Comparison of ENCODE assay signal across 15 mouse cellular contexts in genomic region chr13:112131191-112131590, GRCm38 (mm10).
DNase-seq lines count a peak whose midpoint lies in the region; ATAC-seq lines count a peak whose summit lies in the region.
"Had no signal": no experiment of that assay in that cellular context is flagged by ENCODE, and none has a peak within 500 bp of the region (broad histone marks: within the 10 kb centered on the region; RNA-seq: fewer than 3 reads in every experiment).

No protein-coding gene starts in this region.

- no peak overlapping the region for H3K27ac ChIP-seq in kidney, embryonic 16.5 days (ENCODE audit: low read length)
- no peak overlapping the region for H3K27ac ChIP-seq in forebrain, embryonic 16.5 days (ENCODE audit: low read length)
- H3K27ac ChIP-seq: limb, embryonic 15.5 days had no signal

- H3K4me1 ChIP-seq in kidney, embryonic 16.5 days (ENCODE audit: insufficient read depth, low read length) = peaks cover 10% of the 10 kb centered on the region; the same call in 1 of the 2 replicates
- H3K4me1 ChIP-seq in forebrain, embryonic 16.5 days (replicated peaks; ENCODE audit: control insufficient read depth, insufficient read depth, low read length) = peaks cover 6% of the 10 kb centered on the region
- H3K4me1 ChIP-seq: megakaryocyte, embryonic 14.5 days had no signal

- WGBS in kidney, embryonic 16.5 days = 25% methylated on average over 12 of the region's 12 CpGs
- 17% methylated on average over 12 of the region's 12 CpGs for WGBS in forebrain, embryonic 16.5 days

- H3K4me3 ChIP-seq in kidney, embryonic 16.5 days (ENCODE audit: low read length) = no peak overlapping the region
- H3K4me3 ChIP-seq in forebrain, embryonic 16.5 days (replicated peaks; ENCODE audit: low read length) = no peak overlapping the region
- H3K4me3 ChIP-seq: erythroblast, embryonic 14.5 days; limb, embryonic 15.5 days; megakaryocyte, embryonic 14.5 days had no signal

- no peaks in the 10 kb centered on the region for H3K9me3 ChIP-seq in kidney, embryonic 16.5 days (ENCODE audit: low read length)
- no peaks in the 10 kb centered on the region for H3K9me3 ChIP-seq in forebrain, embryonic 16.5 days (ENCODE audit: control insufficient read depth, low read length)
- H3K9me3 ChIP-seq: limb, embryonic 15.5 days had no signal

- H3K9ac ChIP-seq in kidney, embryonic 16.5 days (replicated peaks; ENCODE audit: low read length) = no peak overlapping the region
- H3K9ac ChIP-seq in forebrain, embryonic 16.5 days (replicated peaks; ENCODE audit: low read depth, low read length) = no peak overlapping the region
- H3K9ac ChIP-seq: limb, embryonic 15.5 days had no signal

- DNase-seq in kidney, postnatal 14 days = no peak
- DNase-seq in layer of hippocampus, adult 9-10 months (ENCODE audit: low spot score) = peak; percentile 31
- peak; percentile 77 for DNase-seq in lung, postnatal 36 days
- DNase-seq in cerebellum, postnatal 14 days = no peak
- no peak for DNase-seq in adrenal gland, adult (ENCODE audit: inconsistent age in 2 of 2, low spot score in 1 of 2)
- no peak for DNase-seq in urinary bladder, postnatal 14 days (ENCODE audit: low spot score)
- DNase-seq: cerebellum, adult 2 months; heart, postnatal 14 days; kidney, postnatal 10 days; right cerebral cortex, postnatal 25 days had no signal

- H3K4me2 ChIP-seq in kidney, embryonic 16.5 days (replicated peaks; ENCODE audit: low read depth, low read length) = peak overlapping the region; percentile 1; the same call in 1 of the 2 replicates
- peak overlapping the region; percentile 21 for H3K4me2 ChIP-seq in forebrain, embryonic 16.5 days (ENCODE audit: low read length)
- H3K4me2 ChIP-seq: limb, embryonic 15.5 days had no signal

- no peaks in the 10 kb centered on the region for H3K36me3 ChIP-seq in kidney, embryonic 16.5 days (ENCODE audit: insufficient read depth, low read length)
- H3K36me3 ChIP-seq in forebrain, embryonic 16.5 days (ENCODE audit: control insufficient read depth, insufficient read depth) = no peaks in the 10 kb centered on the region
- H3K36me3 ChIP-seq: limb, embryonic 15.5 days had no signal

- ATAC-seq in kidney, embryonic 16.5 days (ENCODE audit: low FRiP score, low TSS enrichment) = 0 out of 2 replicates have a peak, but pooled peaks have one; percentile 36
- ATAC-seq in forebrain, embryonic 16.5 days = peak; percentile 70

- no peaks in the 10 kb centered on the region for H3K27me3 ChIP-seq in kidney, embryonic 16.5 days (ENCODE audit: insufficient read depth, low read length)
- H3K27me3 ChIP-seq in forebrain, embryonic 16.5 days (replicated peaks; ENCODE audit: control insufficient read depth, insufficient read depth, low read length) = peaks cover 13% of the 10 kb centered on the region
- H3K27me3 ChIP-seq: limb, embryonic 15.5 days; megakaryocyte, embryonic 14.5 days had no signal

Comparison
In these comparisons a context has a peak if more than half of its experiments do, and no peak if none do; other contexts are left out.
1. DNase-seq: peak in layer of hippocampus, adult 9-10 months (single experiment) and lung, postnatal 36 days (single experiment); none in kidney, postnatal 14 days (single experiment), cerebellum, postnatal 14 days (0 of 2), adrenal gland, adult (0 of 2) and urinary bladder, postnatal 14 days (single experiment).